Mouse (Mus musculus) stomach, postnatal 0 days (tissue): ENCODE data around the gene Tmx1.

Experiments used
- CTCF ChIP-seq: IDR thresholded peaks from 2 replicates; pipeline ENCODE4 v1.5.1; 2016; ENCODE audit warnings: antibody characterized with exemption, low read depth, mild to moderate bottlenecking, moderate library complexity
- EP300 ChIP-seq: optimal IDR thresholded peaks from 2 replicates; pipeline ENCODE3; 2016; ENCODE audit warnings: antibody characterized with exemption

- no peak for TF ChIP-seq CTCF
- no peak for TF ChIP-seq EP300
Observed at GRCm38 (mm10) chr12:70505971-70506370, 53.1 kb downstream of the Tmx1 start.
